Mouse (Mus musculus): ENCODE results near the gene Ldb2.

- TF ChIP-seq CTCF (conservative IDR thresholded peaks at IDR 0.05; ENCODE audit: low read length): no peak
- TF ChIP-seq NANOG (IDR thresholded peaks at IDR 0.05; ENCODE audit: borderline replicate concordance, low read length): no peak
Observed at GRCm38 (mm10) chr5:44754156-44754910, 45.1 kb downstream of the Ldb2 start.
